Mouse (Mus musculus): ENCODE measurements around the gene Ppp1ca. TPM values are rescaled to one million over a fixed set of nuclear protein-coding genes. Genes with fewer than 3 reads are reported as not detected.

The Ppp1ca gene
- total and polyA plus RNA-seq, 3 experiments = 389 to 635 (median 502) TPM

- TF ChIP-seq NELFE (IDR thresholded peaks at IDR 0.05; ENCODE audit: low read depth, low read length) (0 out of 2 replicates have a peak, but pooled peaks have one; percentile 9), CHD2 (IDR thresholded peaks at IDR 0.05; ENCODE audit: low read length) (no peak), ZMIZ1 (IDR thresholded peaks at IDR 0.05; ENCODE audit: low read depth, low read length) (0 out of 2 replicates have a peak, but pooled peaks have one; percentile 12)
- Histone ChIP-seq H3K9me3 (replicated peaks; ENCODE audit: low read length) (peaks cover 2% of the 10 kb centered on the region), H3K4me1 (ENCODE audit: control insufficient read depth in 1 of 2, insufficient read depth in 2 of 2) (peaks cover 9 to 36% of the 10 kb centered on the region in 2 experiments), H3K79me2 (replicated peaks; ENCODE audit: control insufficient read depth, extremely low read depth, insufficient read depth, poor library complexity, severe bottlenecking) (peaks cover 10% of the 10 kb centered on the region), H3K4me2 (ENCODE audit: insufficient read depth, low read depth, poor library complexity, severe bottlenecking) (peak overlapping the region; percentile 60), H3K36me3 (replicated peaks in 1 of 2; ENCODE audit: control insufficient read depth in 1 of 2, insufficient read depth in 1 of 2, low read length in 1 of 2) (peaks cover 27 to 51% of the 10 kb centered on the region in 2 experiments), H3K4me3 (replicated peaks in 1 of 3; ENCODE audit: low read depth in 2 of 3, low read length in 2 of 3, poor library complexity in 1 of 3) (peak overlapping the region; percentile 56 to 71 (median 67)), H3K9ac (ENCODE audit: insufficient read depth, low read depth) (peak overlapping the region; percentile 72), H3K27me3 (replicated peaks) (no peaks in the 10 kb centered on the region), H3K27ac (ENCODE audit: insufficient read depth, low read depth) (no peak overlapping the region)
- dilution Hi-C loops (cut with MboI; ENCODE audit: extremely low pct_ligation_motif_present, extremely low pct_unique_long_range_greater_than_20kb, low sequenced_read_pairs) (no loop called here), in situ Hi-C loops (cut with MboI; ENCODE audit: low pct_ligation_motif_present, low pct_unique_long_range_greater_than_20kb, low sequenced_read_pairs) (no loop called here)
- no peak for DNase-seq (ENCODE audit: extremely low read depth)
Measured at GRCm38 (mm10) chr19:4163543-4163887, 28.4 kb upstream of the Ppp1ca start.

- DNase-seq (ENCODE audit: extremely low read depth) = no peak
- no peaks in the 10 kb centered on the region for H3K27me3 ChIP-seq (replicated peaks)
- peaks cover 2% of the 10 kb centered on the region for H3K9me3 ChIP-seq (replicated peaks; ENCODE audit: low read length)
- no peak overlapping the region for H3K4me3 ChIP-seq (replicated peaks in 1 of 3; ENCODE audit: low read depth in 2 of 3, low read length in 2 of 3, poor library complexity in 1 of 3)
- TF ChIP-seq USF2 (conservative IDR thresholded peaks at IDR 0.05; ENCODE audit: low read depth, low read length) (no peak), MAFK (IDR thresholded peaks at IDR 0.05; ENCODE audit: insufficient replicate concordance, low read length) (no peak), ELF1 (IDR thresholded peaks at IDR 0.05; ENCODE audit: low read depth, low read length) (no peak), SMC3 (IDR thresholded peaks at IDR 0.05; ENCODE audit: low read depth, low read length) (no peak)
- H3K27ac ChIP-seq (ENCODE audit: insufficient read depth, low read depth) = no peak overlapping the region
- in situ Hi-C loops (cut with MboI; ENCODE audit: low pct_ligation_motif_present, low pct_unique_long_range_greater_than_20kb, low sequenced_read_pairs) (no loop called here), dilution Hi-C loops (cut with MboI; ENCODE audit: extremely low pct_ligation_motif_present, extremely low pct_unique_long_range_greater_than_20kb, low sequenced_read_pairs) (no loop called here)
- no peak overlapping the region; the same call in 1 of the 2 replicates for H3K9ac ChIP-seq (ENCODE audit: insufficient read depth, low read depth)
- H3K79me2 ChIP-seq (replicated peaks; ENCODE audit: control insufficient read depth, extremely low read depth, insufficient read depth, poor library complexity, severe bottlenecking) = peaks cover 10% of the 10 kb centered on the region
- H3K4me1 ChIP-seq (ENCODE audit: control insufficient read depth in 1 of 2, insufficient read depth in 2 of 2) = peaks cover 9 to 36% of the 10 kb centered on the region in 2 experiments
- H3K4me2 ChIP-seq (ENCODE audit: insufficient read depth, low read depth, poor library complexity, severe bottlenecking) = peak overlapping the region; percentile 60; the same call in 1 of the 2 replicates
- peaks cover 22 to 45% of the 10 kb centered on the region in 2 experiments for H3K36me3 ChIP-seq (replicated peaks in 1 of 2; ENCODE audit: control insufficient read depth in 1 of 2, insufficient read depth in 1 of 2, low read length in 1 of 2)
Measured at GRCm38 (mm10) chr19:4164100-4164499, 27.8 kb upstream of the Ppp1ca start.

GRCm38 (mm10) chr19:4164721-4165120, 27.1 kb upstream of the Ppp1ca start:
- dilution Hi-C loops (cut with MboI; ENCODE audit: extremely low pct_ligation_motif_present, extremely low pct_unique_long_range_greater_than_20kb, low sequenced_read_pairs) = no loop called here
- in situ Hi-C loops (cut with MboI; ENCODE audit: low pct_ligation_motif_present, low pct_unique_long_range_greater_than_20kb, low sequenced_read_pairs) = no loop called here
- Histone ChIP-seq H3K79me2 (replicated peaks; ENCODE audit: control insufficient read depth, extremely low read depth, insufficient read depth, poor library complexity, severe bottlenecking) (peaks cover 10% of the 10 kb centered on the region), H3K4me1 (ENCODE audit: control insufficient read depth in 1 of 2, insufficient read depth in 2 of 2) (peaks cover 11 to 37% of the 10 kb centered on the region in 2 experiments), H3K9me3 (replicated peaks; ENCODE audit: low read length) (peaks cover 2% of the 10 kb centered on the region), H3K27me3 (replicated peaks) (no peaks in the 10 kb centered on the region), H3K36me3 (replicated peaks in 1 of 2; ENCODE audit: control insufficient read depth in 1 of 2, insufficient read depth in 1 of 2, low read length in 1 of 2) (peaks cover 15 to 39% of the 10 kb centered on the region in 2 experiments), H3K4me3 (replicated peaks in 1 of 3; ENCODE audit: low read depth in 2 of 3, low read length in 2 of 3, poor library complexity in 1 of 3) (no peak overlapping the region), H3K9ac (ENCODE audit: insufficient read depth, low read depth) (no peak overlapping the region), H3K4me2 (ENCODE audit: insufficient read depth, low read depth, poor library complexity, severe bottlenecking) (no peak overlapping the region), H3K27ac (ENCODE audit: insufficient read depth, low read depth) (no peak overlapping the region)
- no peak for DNase-seq (ENCODE audit: extremely low read depth)
- TF ChIP-seq TCF12 (IDR thresholded peaks at IDR 0.05; ENCODE audit: low read depth, low read length) = no peak
- TF ChIP-seq ZNF384 (IDR thresholded peaks at IDR 0.05; ENCODE audit: low read depth, low read length) = no peak
- TF ChIP-seq ELF1 (IDR thresholded peaks at IDR 0.05; ENCODE audit: low read depth, low read length) = no peak
- TF ChIP-seq POLR2A (IDR thresholded peaks at IDR 0.05; ENCODE audit: low read depth, low read length) = no peak
- no peak for TF ChIP-seq JUND (conservative IDR thresholded peaks at IDR 0.05; ENCODE audit: low read depth, low read length)
- TF ChIP-seq USF1 (IDR thresholded peaks at IDR 0.05; ENCODE audit: low read depth, low read length) = no peak
- no peak for TF ChIP-seq EP300 (IDR thresholded peaks at IDR 0.05; ENCODE audit: low read length)

All from CH12.LX (cell line).